Mouse (Mus musculus): ENCODE measurements around the gene Hnrnpf.

DNA sequence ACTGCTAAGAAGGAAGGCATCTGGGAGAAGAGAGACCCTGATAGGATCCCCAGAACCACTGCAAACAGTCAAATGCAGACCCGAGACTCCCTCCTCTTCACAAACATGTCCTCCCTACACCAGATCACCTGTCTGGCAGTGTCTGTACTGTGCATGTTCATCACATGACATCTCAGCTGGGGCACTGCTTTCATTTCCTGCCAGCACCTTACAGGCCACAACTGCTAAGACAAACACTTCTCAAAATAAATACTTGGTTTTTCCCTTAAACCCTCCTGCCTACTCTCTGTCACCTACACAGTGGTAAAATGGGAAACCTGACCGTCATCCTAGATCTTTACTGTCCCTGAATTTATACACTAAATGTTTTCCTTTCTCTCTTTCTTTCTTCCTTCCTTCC is 43.8 kb downstream of the Hnrnpf start:
- TF ChIP-seq USF1 (IDR thresholded peaks at IDR 0.05; ENCODE audit: low read depth, low read length) (no peak; the same call in 1 of the 2 replicates), POLR2AphosphoS2 (IDR thresholded peaks at IDR 0.05; ENCODE audit: low read depth, low read length) (no peak), USF2 (conservative IDR thresholded peaks at IDR 0.05; ENCODE audit: low read depth, low read length) (no peak), UBTF (IDR thresholded peaks at IDR 0.05; ENCODE audit: low read depth, low read length) (no peak), CTCF (conservative IDR thresholded peaks at IDR 0.05 in 1 of 2, IDR thresholded peaks at IDR 0.05 in 1 of 2; ENCODE audit: low read depth in 2 of 2, low read length in 2 of 2) (no peak), RAD21 (IDR thresholded peaks at IDR 0.05; ENCODE audit: low read depth, low read length) (no peak), MYC (IDR thresholded peaks at IDR 0.05; ENCODE audit: low read depth, low read length) (no peak), POLR2A (IDR thresholded peaks at IDR 0.05; ENCODE audit: low read depth, low read length) (no peak), GABPA (IDR thresholded peaks at IDR 0.05; ENCODE audit: insufficient replicate concordance, low read depth, low read length) (no peak), SIN3A (IDR thresholded peaks at IDR 0.05; ENCODE audit: low read length) (no peak), MXI1 (IDR thresholded peaks at IDR 0.05; ENCODE audit: low read depth, low read length) (no peak), EP300 (IDR thresholded peaks at IDR 0.05; ENCODE audit: low read length) (no peak), SMC3 (IDR thresholded peaks at IDR 0.05; ENCODE audit: low read depth, low read length) (no peak), NRF1 (IDR thresholded peaks at IDR 0.05; ENCODE audit: low read depth, low read length) (no peak)

All from CH12.LX (cell line).